8 mouse cellular contexts compared by ENCODE assay signal in genomic region chr10:81266211-81267105, GRCm38 (mm10). TPM values are rescaled to one million over a fixed set of nuclear protein-coding genes. Genes with fewer than 3 reads are reported as not detected.
A peak's percentile ranks its signal among the peaks of the same experiment; 100 is the strongest.
DNase-seq lines count a peak whose midpoint lies in the region; ATAC-seq and TF ChIP-seq lines count a peak whose summit lies in the region.

Mrpl54 (minus strand) TSS chr10:81266934.
Apba3 (plus strand) TSS chr10:81266960.

- H3K27ac ChIP-seq in embryonic facial prominence, embryonic 13.5 days = peak within 1 kb of the TSS; percentile 89
- peak within 1 kb of the TSS; percentile 98 for H3K27ac ChIP-seq in heart, adult 2 months
- H3K27ac ChIP-seq in limb, embryonic 13.5 days = peak within 1 kb of the TSS; percentile 84
- peak within 1 kb of the TSS; percentile 88 for H3K27ac ChIP-seq in midbrain, embryonic 16.5 days (ENCODE audit: low read length)

- peak within 1 kb of the TSS; percentile 92 for H3K9ac ChIP-seq in embryonic facial prominence, embryonic 13.5 days
- H3K9ac ChIP-seq in heart, adult 2 months (ENCODE audit: low read depth, low read length) = peak within 1 kb of the TSS; percentile 91
- peak within 1 kb of the TSS; percentile 78 for H3K9ac ChIP-seq in limb, embryonic 13.5 days
- peak within 1 kb of the TSS; percentile 84 for H3K9ac ChIP-seq in midbrain, embryonic 16.5 days (ENCODE audit: low read depth, low read length)

- peak; percentile 97 for DNase-seq in 3134 (ENCODE audit: extremely low read depth, insufficient read length, low spot score)
- peak; percentile 98 to 99 for DNase-seq in adrenal gland, postnatal 36 days
- DNase-seq in heart, adult 2 months = peak; percentile 96 to 99
- peak; percentile 94 to 95 for DNase-seq in kidney, adult 8-10 months
- DNase-seq in spleen, postnatal 10 days (ENCODE audit: low spot score in 2 of 2) = peak; percentile 98

- H3K27me3 ChIP-seq in embryonic facial prominence, embryonic 13.5 days = no peaks in the 10 kb centered on the region
- no peaks in the 10 kb centered on the region for H3K27me3 ChIP-seq in heart, adult 2 months (ENCODE audit: control insufficient read depth, insufficient read depth, low read length)
- no peaks in the 10 kb centered on the region; the same call in 1 of the 2 replicates for H3K27me3 ChIP-seq in limb, embryonic 13.5 days
- H3K27me3 ChIP-seq in midbrain, embryonic 16.5 days (ENCODE audit: control insufficient read depth, insufficient read depth, low read depth, low read length) = no peaks in the 10 kb centered on the region

- H3K9me3 ChIP-seq in embryonic facial prominence, embryonic 13.5 days = no peaks in the 10 kb centered on the region
- no peaks in the 10 kb centered on the region for H3K9me3 ChIP-seq in limb, embryonic 13.5 days
- no peaks in the 10 kb centered on the region for H3K9me3 ChIP-seq in midbrain, embryonic 16.5 days (replicated peaks; ENCODE audit: control insufficient read depth, low read length, poor library complexity, severe bottlenecking)

- H3K4me2 ChIP-seq in embryonic facial prominence, embryonic 13.5 days = peak within 1 kb of the TSS; percentile 84
- H3K4me2 ChIP-seq in limb, embryonic 13.5 days (replicated peaks) = peak within 1 kb of the TSS; percentile 95
- peak within 1 kb of the TSS; percentile 67 for H3K4me2 ChIP-seq in midbrain, embryonic 16.5 days (ENCODE audit: low read length)

- H3K36me3 ChIP-seq in embryonic facial prominence, embryonic 13.5 days = peaks cover 59% of the 10 kb centered on the region
- H3K36me3 ChIP-seq in heart, adult 2 months (ENCODE audit: control insufficient read depth, insufficient read depth, low read length) = no peaks in the 10 kb centered on the region
- peaks cover 63% of the 10 kb centered on the region for H3K36me3 ChIP-seq in limb, embryonic 13.5 days
- peaks cover 6% of the 10 kb centered on the region; the same call in 1 of the 2 replicates for H3K36me3 ChIP-seq in midbrain, embryonic 16.5 days (ENCODE audit: control insufficient read depth, insufficient read depth, low read length)

- intact Hi-C loops in heart, adult 2 months (cut with DNase I) = no loop called here

- H3K4me3 ChIP-seq in embryonic facial prominence, embryonic 13.5 days = peak within 1 kb of the TSS; percentile 80
- H3K4me3 ChIP-seq in heart, adult 2 months = peak within 1 kb of the TSS; percentile 91
- peak within 1 kb of the TSS; percentile 75 for H3K4me3 ChIP-seq in limb, embryonic 13.5 days
- H3K4me3 ChIP-seq in midbrain, embryonic 16.5 days (ENCODE audit: low read depth, low read length) = peak within 1 kb of the TSS; percentile 68

- under 1% methylated on average over 48 of the region's 48 CpGs for WGBS in embryonic facial prominence, embryonic 13.5 days
- WGBS in heart, adult 2 months = under 1% methylated on average over 48 of the region's 48 CpGs
- WGBS in limb, embryonic 13.5 days = under 1% methylated on average over 48 of the region's 48 CpGs
- WGBS in midbrain, embryonic 16.5 days = under 1% methylated on average over 48 of the region's 48 CpGs

- ATAC-seq in embryonic facial prominence, embryonic 13.5 days (ENCODE audit: insufficient number of reproducible peaks, insufficient read depth, low FRiP score, low TSS enrichment, low read depth) = peak; percentile 86
- peak; percentile 94 for ATAC-seq in limb, embryonic 13.5 days (ENCODE audit: low FRiP score, low read depth)
- ATAC-seq in midbrain, embryonic 16.5 days = peak; percentile 90

- H3K79me2 ChIP-seq in heart, adult 2 months (replicated peaks; ENCODE audit: control insufficient read depth, insufficient read depth, low read length) = no peaks in the 10 kb centered on the region

- peak; percentile 39; the same call in 1 of the 2 replicates for TF ChIP-seq EP300 in heart, adult 2 months (IDR thresholded peaks at IDR 0.05; ENCODE audit: insufficient read depth, low read depth, low read length)

- peak; percentile 78 for TF ChIP-seq POLR2A in heart, adult 2 months (IDR thresholded peaks at IDR 0.05; ENCODE audit: insufficient read depth, low read depth, low read length)

- TF ChIP-seq CTCF in heart, adult 2 months (IDR thresholded peaks at IDR 0.05) = no peak

- peaks cover 25% of the 10 kb centered on the region for H3K4me1 ChIP-seq in embryonic facial prominence, embryonic 13.5 days
- H3K4me1 ChIP-seq in heart, adult 2 months (ENCODE audit: control insufficient read depth, insufficient read depth, low read length) = peaks cover 2% of the 10 kb centered on the region; the same call in 1 of the 2 replicates
- H3K4me1 ChIP-seq in limb, embryonic 13.5 days = peaks cover 21% of the 10 kb centered on the region
- H3K4me1 ChIP-seq in midbrain, embryonic 16.5 days (ENCODE audit: control insufficient read depth, insufficient read depth, low read length) = peaks cover 14% of the 10 kb centered on the region

RNA-seq across cellular contexts. Expression of gene Mrpl54, which starts in this region (rescaled TPM):
- total RNA-seq in adrenal gland, postnatal 36 days (2021) = 100 to 1,000 TPM; 121 to 141 TPM
- polyA plus RNA-seq in embryonic facial prominence, embryonic 13.5 days (2015; fragmentation: Nextera tagmentation; extraction: Ambion mirVana) = 197 and 202 TPM in 2 replicates
- 100 to 1,000 TPM in 1 of 2 experiments, 10 to 100 TPM in 1; 85.7 to 101 TPM for total RNA-seq in heart, adult 2 months (2021)
- 66.7 and 93.2 TPM in 2 replicates for polyA plus RNA-seq in heart, adult 2 months (2012; rRNA removed)
- polyA plus RNA-seq in limb, embryonic 13.5 days (2015; fragmentation: Nextera tagmentation; extraction: Ambion mirVana) = 206 and 213 TPM in 2 replicates
- polyA plus RNA-seq in midbrain, embryonic 16.5 days (2015; fragmentation: Nextera tagmentation; extraction: Ambion mirVana) = 128 and 130 TPM in 2 replicates

RNA-seq across cellular contexts. Expression of gene Apba3, which starts in this region (rescaled TPM):
- total RNA-seq in adrenal gland, postnatal 36 days (2021) = 100 to 1,000 TPM in 1 of 2 experiments, 10 to 100 TPM in 1; 78.8 to 109 TPM
- polyA plus RNA-seq in embryonic facial prominence, embryonic 13.5 days (2015; fragmentation: Nextera tagmentation; extraction: Ambion mirVana) = 61.9 and 67.9 TPM in 2 replicates
- total RNA-seq in heart, adult 2 months (2021) = 100 to 1,000 TPM; 111 to 123 TPM
- 151 TPM in 2 replicates for polyA plus RNA-seq in heart, adult 2 months (2012; rRNA removed)
- 63.3 and 63.5 TPM in 2 replicates for polyA plus RNA-seq in limb, embryonic 13.5 days (2015; fragmentation: Nextera tagmentation; extraction: Ambion mirVana)
- polyA plus RNA-seq in midbrain, embryonic 16.5 days (2015; fragmentation: Nextera tagmentation; extraction: Ambion mirVana) = 28.8 and 33.8 TPM in 2 replicates

Comparison
In these comparisons a context has a peak if more than half of its experiments do, and no peak if none do; other contexts are left out.
1. Peak in every context shown above with its lines: DNase-seq, ATAC-seq, H3K4me3 ChIP-seq and H3K27ac ChIP-seq.